Mouse (Mus musculus): ENCODE results near the gene Scamp5.
A peak's percentile ranks its signal among the peaks of the same experiment; 100 is the strongest.
"Not testable (repeated sequence)": the region's sequence is repeated elsewhere in the genome, so short reads cannot be mapped to it uniquely, and the experiment has no call there.

The Scamp5 gene

GRCm38 (mm10) chr9:57452624-57453462 lies 15.0 kb downstream of the Scamp5 start:
- DNase-seq (ENCODE audit: low read depth, low spot score), result no peak

DNA sequence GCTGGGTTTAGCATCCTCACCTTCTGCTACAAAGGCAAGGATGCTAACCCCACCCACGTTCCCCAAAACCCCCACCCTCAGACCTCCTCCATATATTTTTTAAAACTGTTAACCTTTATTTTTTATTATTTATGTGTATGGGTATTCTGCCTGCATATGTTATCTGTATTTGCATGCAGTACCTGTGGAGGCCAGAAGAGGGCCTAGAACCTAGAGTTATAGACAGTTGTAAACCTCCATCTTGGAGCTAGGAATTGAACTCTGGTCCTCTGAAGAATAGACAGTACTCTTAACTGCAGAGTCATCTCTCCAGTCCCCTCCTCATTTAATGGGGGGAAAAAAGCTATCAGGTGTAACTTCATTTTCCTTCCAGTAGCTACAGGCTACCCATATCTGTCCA lies 18.1 kb downstream of the Scamp5 start:
- no peak for DNase-seq (ENCODE audit: low read depth, low spot score)

DNA sequence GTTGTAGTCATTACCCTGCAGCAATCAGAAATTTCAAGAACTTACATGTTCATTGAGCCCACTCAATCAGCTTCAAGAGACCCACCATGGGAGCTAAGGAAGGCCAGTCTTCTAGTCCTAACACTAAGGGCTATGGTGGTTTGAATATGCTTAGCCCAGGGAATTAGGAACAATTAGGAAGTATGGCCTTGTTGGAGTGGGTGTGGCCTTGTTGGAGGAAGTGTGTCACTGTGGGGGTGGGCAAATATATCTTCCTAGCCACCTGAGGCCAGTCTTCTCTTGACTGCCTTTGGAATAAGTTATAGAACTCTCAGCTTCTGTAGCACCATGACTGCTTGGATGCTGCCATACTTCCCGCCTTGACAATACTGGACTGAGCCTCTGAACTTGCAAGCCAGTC lies 27.2 kb downstream of the Scamp5 start:
- DNase-seq (ENCODE audit: low read depth, low spot score), result no peak

- peak; percentile 96 for DNase-seq (ENCODE audit: low read depth, low spot score)
These were observed 28.2 kb downstream of the Scamp5 start, which contains the start of gene Ppcdc for GRCm38 (mm10) chr9:57439522-57440295. Gene Ppcdc (minus strand): TSS chr9:57440124.

GRCm38 (mm10) chr9:57439083-57439482 lies 28.8 kb downstream of the Scamp5 start:
- DNase-seq (ENCODE audit: low read depth, low spot score), result no peak

GRCm38 (mm10) chr9:57437896-57438614 lies 29.8 kb downstream of the Scamp5 start:
- no peak for DNase-seq (ENCODE audit: low read depth, low spot score)

DNA sequence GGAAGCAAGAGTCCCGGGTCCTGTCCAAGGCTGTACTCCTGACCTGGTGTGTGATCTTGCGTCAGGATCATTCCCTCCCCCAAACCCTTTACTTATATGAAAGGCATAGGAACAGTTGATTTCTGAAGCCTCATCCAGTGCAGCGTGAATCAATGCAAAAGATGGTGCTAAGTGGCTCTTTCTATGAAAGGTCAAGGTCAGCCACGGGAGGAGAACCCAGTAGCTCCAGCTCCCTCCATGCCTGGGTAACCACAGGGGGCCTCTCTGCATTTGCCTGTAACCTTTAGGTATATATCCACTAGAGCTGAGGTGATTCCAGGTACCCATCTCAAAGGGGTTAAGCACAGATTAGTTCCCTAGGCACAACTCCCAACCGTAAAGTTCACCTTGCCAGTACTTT lies 31.7 kb downstream of the Scamp5 start:
- no peak for DNase-seq (ENCODE audit: low read depth, low spot score)

DNA sequence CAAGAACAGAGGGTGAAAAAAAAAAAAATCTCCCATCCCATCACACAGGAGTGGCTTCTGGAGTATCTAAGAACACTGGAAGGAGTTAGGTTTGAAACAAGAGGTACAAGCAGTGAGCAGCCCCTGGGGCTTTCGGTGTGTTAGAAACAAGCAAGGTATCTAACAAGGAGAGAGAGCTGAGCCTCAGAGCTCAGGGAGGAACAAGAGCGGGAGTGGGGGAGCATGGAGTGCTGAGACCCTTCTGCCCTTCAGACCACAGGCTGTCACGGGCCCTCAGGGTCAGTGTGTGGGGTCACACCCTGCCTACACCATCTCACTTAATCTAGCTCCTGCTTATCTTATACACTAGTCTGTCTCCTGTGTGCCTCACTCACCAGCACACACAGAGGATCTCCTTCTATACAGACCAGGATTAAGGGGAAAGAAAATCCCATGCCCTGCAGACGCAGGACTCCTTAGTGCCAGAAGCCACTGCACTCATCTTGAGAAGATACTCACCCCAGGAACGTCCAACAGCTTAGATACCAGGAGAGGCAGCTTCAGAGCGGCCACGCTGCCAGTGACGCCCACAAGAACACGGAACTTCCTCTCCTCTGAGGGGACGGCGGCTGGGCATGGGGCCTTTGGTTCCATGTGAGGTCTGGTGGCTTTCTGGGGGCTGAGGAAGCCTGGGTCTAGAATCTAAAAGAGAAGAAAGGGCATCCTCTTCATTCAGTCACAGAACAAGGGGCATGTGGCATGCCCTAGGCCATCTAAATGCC lies 33.3 kb downstream of the Scamp5 start:
- DNase-seq (ENCODE audit: low read depth, low spot score), result no peak

DNA sequence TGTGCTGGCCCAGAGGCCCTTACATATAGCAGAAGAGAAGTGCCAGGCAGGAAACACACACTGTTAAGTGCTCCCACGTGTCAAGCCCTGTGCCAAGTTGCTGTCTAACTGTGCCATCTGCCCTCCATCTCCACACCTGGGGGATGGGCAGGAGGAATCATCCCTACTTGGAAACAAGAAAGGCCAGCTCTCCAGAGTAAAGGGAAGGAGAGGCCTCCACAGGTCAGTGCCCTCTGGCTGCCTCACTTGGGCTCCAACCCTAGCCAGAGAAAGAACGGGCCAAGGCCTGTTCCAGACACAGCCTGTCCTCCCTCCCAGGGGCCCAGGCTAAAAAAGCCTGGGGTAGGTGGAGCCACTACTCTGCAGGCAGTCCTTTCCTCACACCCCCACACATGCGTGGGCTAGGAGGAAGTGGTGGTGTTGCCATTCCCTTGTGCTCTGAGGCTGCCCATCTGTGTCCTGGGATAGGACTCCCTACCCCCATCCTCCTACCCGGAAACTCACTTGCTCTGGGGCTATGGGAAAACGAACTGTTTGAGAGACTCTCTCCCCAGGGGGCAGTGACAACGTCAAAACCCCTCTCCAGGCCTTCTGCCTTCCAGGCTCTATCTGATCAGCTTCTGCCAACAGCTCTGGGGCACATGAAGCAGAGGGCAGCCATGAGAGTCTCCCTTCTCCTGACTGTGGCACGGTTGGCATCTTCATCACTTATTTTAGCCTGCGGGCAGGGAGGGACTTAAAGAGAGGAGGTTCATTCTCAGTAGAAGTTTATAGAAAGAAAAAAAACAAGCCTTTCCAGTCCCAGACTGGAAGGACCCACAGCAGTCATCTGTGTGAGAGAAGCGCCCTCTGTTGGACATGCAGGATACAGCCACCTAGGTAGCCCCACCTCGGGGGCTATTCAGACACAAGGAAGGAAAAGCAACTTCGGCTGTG lies 34.5 kb downstream of the Scamp5 start:
- peak; percentile 81 for DNase-seq (ENCODE audit: low read depth, low spot score)

- no peak for DNase-seq (ENCODE audit: low read depth, low spot score)
These were observed 35.4 kb downstream of the Scamp5 start for GRCm38 (mm10) chr9:57432480-57432879.

GRCm38 (mm10) chr9:57431202-57431601 lies 36.7 kb downstream of the Scamp5 start:
- no peak for DNase-seq (ENCODE audit: low read depth, low spot score)

- no peak for DNase-seq (ENCODE audit: low read depth, low spot score)
These were observed 39.5 kb downstream of the Scamp5 start for GRCm38 (mm10) chr9:57428391-57428790.

DNA sequence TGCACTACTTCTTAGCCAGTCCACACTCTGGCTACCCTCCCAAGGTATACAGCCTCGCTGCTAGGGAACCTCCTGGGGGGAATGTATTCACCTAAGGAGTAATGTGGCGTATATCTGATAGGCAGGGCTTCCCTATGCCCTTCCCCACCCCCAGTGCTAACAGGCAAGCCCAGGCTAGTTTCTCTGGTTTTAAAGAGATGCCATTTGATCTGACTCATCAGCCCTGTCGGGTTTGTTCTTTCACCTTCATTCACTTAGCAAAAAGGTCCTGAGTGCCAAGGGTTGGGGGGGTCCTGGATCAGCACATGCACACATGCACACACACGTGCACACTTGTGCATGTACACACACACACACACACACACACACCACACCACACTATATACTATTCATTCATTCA lies 39.9 kb downstream of the Scamp5 start:
- DNase-seq (ENCODE audit: low read depth, low spot score), result no peak

DNA sequence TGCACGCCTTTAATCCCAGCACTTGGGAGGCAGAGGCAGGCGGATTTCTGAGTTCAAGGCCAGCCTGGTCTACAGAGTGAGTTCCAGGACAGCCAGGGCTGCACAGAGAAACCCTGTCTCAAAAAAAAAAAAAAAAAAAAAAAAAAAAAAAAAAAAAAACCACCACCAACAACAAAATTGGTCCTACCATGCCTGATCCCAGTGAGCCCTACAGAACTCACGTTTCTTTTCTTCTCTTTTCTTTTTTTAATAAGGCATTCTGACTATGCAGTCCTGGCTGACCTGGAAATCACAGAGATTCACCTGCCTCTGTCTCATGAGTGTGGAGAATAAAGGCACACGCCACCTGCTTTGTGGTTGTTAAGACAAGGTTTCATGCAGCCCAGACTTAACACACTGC lies 40.7 kb downstream of the Scamp5 start:
- not testable (repeated sequence) for DNase-seq (ENCODE audit: low read depth, low spot score)

DNA sequence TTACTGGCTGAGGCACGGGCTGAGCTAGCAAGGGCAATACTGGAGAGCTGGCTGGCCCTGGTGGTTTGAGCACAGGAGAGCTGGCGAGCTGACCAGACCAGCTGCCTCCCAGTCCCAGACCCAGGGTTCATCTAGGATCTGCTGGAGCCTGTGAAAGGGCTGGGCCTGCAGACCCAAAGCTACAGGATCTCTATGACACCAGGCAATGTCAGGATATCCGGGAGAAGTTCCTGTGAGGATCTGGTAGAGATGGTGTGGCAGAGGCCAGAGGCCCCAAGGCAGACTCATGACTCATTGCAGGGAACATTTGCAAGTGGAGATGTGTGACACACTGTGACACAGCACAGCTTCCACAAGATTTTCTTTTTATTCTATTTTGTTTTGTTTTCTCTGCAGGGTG lies 42.7 kb downstream of the Scamp5 start:
- no peak for DNase-seq (ENCODE audit: low read depth, low spot score)

DNA sequence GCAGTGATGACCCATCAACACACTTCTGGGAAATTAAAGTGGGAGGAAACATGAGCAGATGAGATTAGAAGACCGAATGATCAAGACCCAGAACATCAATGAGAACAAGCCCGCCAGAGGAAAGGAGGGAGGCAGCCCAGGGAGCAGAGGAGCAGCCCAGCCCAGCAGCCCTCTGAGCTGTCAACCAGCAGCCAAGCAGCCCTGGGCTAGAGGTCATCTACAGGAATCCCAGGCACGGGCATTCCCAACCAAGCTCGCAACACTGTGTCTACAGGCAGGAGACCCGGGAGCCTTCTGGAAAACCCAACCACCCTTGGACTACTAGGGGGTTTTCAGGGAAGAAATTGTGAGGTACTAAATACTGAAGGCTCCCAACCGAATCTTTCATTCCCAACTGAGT lies 43.8 kb downstream of the Scamp5 start:
- no peak for DNase-seq (ENCODE audit: low read depth, low spot score)

GRCm38 (mm10) chr9:57421688-57422111 lies 46.2 kb downstream of the Scamp5 start:
- no peak for DNase-seq (ENCODE audit: low read depth, low spot score)

DNA sequence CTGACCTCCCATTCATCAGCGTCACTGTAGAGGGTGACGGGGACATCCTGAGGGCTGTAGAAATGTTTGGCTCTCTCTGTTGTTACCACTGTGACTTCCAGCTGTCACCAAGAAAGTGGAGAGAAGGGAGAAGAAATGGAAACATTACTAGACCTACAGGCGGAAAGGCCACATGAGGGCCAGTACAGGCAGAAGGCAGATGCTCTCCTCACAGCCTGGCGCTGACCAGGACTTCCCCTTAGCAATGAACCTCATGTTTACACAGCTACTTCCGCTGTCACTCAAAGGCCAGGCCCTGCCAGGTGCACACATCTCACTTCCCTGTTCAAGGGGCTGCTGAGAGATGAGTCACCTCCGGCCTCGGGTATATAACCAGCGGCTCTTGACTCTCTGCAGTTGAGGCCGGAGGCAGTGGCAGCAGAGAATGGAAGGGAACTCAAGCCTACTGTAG lies 46.7 kb downstream of the Scamp5 start:
- no peak for DNase-seq (ENCODE audit: low read depth, low spot score)

- peak; percentile 54 for DNase-seq (ENCODE audit: low read depth, low spot score)
These were observed 47.3 kb downstream of the Scamp5 start for GRCm38 (mm10) chr9:57420321-57421120.
